Mouse (Mus musculus) lung, postnatal 10 days (tissue): ENCODE measurements around the gene Iffo2.

Experiments
- DNase-seq: peaks from one replicate; pipeline ENCODE4 v3.0.0; 2021

The Iffo2 gene

DNA sequence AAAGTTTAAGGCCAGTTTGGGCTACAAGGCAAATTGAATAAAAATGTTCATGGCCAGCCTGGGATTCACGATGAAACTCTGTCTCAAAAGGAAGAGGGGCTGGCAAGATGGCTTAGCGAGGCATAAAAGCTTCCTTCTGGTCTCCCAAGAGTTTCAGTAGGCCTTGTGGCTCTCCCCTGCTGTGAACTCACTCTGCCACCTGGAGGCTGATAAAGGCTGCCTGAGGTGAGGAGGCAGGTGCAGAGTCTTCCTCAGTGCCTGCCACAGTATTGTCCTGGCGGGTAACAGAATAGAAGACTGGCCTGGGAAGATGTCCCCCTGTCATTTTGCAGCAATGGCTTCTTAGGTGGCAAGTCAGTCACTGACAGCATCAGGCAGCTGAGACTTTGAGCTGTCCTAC is 52.6 kb downstream of the Iffo2 start:
- no peak for DNase-seq

- no peak for DNase-seq
Measured at GRCm38 (mm10) chr4:139583629-139584245, 53.4 kb downstream of the Iffo2 start.

DNA sequence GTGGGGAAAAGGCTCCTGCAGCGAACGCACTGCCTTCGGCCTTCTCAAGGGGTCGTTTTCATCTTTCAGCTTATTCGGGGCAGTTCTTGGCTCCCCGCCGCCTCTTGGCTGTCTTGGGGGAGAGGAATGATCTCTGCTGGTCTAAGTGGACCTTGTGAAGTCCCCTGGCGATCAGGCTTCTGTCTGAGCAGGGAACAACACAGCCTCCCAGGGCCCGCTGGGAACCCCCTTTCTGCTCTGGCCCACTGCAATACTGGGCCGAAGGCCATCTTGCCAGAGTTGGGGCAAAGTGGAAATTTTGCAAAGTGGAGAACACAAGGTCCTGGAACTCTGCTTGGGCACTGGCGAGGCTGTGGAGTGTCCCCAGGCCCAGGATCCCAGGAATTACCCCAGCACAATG is 54.4 kb downstream of the Iffo2 start:
- DNase-seq: no peak

DNA sequence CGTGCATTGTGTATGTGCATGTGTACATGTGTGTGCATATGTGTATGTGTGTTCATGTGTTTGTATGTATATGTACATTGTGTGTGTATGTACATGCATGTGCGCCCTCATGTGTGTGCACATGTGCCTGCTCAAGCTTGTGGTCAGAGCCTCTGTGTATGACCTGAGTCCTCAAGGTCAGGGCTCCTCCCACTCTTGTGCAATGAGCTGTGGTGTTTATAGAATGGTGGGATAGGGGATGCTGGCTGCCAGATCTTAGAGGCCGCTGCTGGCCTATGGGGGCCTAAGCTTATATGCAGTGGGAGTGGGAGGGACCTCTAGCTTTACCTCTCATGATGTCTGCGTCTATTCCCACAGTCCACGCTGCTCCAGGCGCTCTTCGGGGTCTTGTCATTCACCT is 55.4 kb downstream of the Iffo2 start:
- DNase-seq: peak; percentile 52

GRCm38 (mm10) chr4:139587370-139587769 is 57.0 kb downstream of the Iffo2 start:
- DNase-seq: peak; percentile 68

- DNase-seq: no peak
Measured at GRCm38 (mm10) chr4:139587773-139588172, 57.4 kb downstream of the Iffo2 start.

- no peak for DNase-seq
Measured at GRCm38 (mm10) chr4:139589351-139590027, 59.1 kb downstream of the Iffo2 start.

GRCm38 (mm10) chr4:139590446-139590845 is 60.1 kb downstream of the Iffo2 start:
- DNase-seq: no peak

DNA sequence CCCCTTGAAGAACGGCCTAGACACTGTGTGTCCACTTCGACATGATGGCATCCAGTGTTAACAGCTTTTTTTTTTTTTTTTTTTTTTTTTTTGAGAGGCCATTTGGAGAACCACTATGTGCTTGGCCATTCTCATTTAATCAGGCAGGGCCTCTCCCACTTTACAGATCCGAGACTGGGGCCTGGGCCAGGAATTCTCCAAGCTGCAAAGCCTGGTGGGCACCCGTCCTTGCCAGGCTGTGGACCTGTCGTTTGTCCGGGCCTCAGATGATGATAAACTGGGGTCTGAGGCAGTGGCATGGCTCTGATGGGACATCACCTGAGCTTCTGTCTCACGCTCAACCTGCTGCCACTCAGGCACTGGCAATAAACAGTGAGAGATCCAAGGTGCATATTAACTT is 62.5 kb downstream of the Iffo2 start:
- no peak for DNase-seq

DNA sequence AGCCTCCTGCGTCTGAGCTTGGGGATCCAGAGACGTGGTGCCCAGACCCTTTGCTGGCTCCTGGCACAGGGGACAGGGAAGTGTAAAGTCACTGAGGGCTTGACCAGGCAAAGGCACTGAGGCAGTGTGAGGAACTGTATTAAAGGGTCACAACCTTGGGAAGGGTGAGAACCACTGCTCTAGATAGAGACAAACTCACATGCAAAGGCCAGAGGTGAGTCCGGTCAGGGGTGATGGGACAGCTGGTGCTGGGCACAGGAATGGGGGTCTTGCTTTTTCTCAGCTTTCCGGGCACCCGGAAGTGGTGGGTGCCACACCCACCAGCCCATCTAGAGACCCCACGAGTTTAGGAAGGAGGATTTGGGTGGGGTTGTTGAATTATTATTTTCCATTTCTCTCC is 63.0 kb downstream of the Iffo2 start:
- no peak for DNase-seq

GRCm38 (mm10) chr4:139594062-139594461 is 63.7 kb downstream of the Iffo2 start:
- DNase-seq: no peak

DNA sequence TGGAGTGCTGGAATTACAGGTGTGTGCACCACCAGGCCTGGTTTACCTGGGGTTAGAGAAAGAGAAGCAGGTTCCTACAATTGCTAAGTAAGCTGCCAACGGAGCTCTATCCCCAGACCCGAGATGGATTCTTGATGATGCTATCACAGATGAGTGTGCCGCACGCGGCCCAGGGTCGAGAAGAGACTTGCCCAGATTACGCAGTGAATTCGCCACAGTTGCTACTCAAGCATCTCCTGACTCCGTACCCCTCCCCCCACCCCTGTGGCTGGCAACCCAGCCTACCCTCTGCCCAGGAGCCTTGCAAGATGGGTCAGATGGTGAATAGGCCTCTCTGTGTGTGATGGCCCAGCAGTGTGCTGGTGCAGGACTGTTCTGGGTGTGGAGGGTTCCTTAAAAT is 66.4 kb downstream of the Iffo2 start:
- DNase-seq: no peak

DNA sequence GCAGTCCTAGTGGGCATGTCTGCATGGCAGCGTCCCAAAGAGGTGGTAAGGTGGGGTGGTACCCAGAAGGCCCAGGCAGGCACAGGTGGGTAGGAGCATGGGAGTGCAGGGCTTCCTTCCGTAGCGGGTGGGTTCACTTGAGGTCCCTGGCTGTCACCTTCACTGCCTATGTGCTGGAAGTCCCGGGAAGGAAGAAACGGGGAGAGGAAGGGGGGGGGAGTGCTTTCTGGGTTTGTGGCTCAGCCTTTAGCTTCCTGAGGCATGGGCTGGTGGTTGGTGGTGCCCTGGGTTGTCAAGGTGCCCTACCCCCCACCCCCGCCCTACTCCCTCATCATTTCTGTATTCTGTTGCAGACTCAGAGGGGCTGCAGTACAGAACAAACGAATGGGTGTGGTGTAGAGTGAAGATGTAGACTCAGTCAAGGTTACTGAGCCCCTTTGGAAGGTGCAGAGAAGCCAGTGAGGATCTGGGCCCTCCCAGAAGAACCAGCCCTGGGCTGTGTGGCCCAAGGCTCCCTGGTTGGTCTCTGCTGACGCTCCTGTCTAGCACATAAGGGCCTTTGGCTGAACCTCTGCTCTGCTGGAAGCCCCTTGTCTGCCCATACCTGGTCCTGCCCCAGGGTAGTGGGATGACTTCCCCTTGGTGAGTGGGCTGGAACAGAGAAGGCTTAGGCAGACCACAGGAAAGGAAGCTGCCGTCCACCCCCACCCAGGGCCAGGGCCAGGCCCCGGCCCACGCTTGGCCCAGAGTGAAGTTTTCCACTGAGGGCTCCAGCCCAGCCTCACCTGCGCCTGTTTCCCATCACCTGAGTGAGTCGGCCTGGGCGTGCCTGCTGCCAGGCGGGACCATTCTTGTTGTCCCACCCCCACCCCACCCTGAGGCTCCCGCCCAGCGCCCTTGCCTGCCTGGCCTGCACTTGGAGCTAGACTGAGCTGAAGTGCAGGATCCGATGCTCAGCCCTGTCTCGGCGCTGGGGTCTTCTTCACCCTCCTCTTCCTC is 67.2 kb downstream of the Iffo2 start:
- DNase-seq: no peak

GRCm38 (mm10) chr4:139598356-139598755 is 68.0 kb downstream of the Iffo2 start:
- peak; percentile 21 for DNase-seq

GRCm38 (mm10) chr4:139598950-139599518 is 68.7 kb downstream of the Iffo2 start:
- peak; percentile 98 for DNase-seq

DNA sequence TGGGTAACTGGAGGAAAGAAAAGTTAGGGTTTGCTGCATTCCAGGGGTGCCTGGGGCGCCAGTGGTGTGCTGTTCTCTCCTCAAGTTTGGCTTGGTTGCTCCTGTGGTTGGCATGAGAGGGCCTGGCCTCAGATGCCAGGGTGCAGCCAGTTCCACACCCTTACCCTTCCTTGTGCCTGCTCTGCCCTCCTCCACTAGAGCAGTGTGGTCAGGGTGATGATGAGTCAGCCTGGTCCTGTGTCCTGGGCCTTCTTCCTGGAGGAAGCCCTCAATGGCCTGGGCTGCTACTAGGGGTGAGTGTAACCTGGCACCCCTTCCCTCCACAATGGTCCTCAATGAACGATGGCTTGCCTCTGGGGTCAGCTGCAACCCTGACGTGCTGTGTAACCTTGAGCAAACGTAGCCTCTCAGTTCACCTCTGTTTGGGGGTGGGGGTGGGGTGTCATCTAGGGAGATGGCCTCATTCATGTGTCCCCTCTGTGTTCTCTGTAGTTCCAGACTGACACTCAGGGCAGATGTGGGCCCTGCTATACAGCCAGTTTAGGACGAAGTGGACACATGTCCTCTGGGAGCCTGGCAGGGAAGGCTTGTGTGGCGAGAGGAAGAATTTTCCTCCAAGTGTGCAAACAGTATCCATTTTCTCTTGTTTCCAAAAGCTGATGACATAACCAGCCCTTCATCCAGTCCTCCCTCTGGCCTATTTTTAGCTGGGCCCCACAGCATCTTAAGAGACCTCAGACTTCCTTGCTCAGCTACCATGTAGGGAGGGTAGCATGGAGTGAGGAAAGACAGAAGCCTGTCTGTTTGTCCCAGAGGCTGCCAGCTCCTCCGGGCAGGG is 71.4 kb downstream of the Iffo2 start:
- peak; percentile 29 for DNase-seq

DNA sequence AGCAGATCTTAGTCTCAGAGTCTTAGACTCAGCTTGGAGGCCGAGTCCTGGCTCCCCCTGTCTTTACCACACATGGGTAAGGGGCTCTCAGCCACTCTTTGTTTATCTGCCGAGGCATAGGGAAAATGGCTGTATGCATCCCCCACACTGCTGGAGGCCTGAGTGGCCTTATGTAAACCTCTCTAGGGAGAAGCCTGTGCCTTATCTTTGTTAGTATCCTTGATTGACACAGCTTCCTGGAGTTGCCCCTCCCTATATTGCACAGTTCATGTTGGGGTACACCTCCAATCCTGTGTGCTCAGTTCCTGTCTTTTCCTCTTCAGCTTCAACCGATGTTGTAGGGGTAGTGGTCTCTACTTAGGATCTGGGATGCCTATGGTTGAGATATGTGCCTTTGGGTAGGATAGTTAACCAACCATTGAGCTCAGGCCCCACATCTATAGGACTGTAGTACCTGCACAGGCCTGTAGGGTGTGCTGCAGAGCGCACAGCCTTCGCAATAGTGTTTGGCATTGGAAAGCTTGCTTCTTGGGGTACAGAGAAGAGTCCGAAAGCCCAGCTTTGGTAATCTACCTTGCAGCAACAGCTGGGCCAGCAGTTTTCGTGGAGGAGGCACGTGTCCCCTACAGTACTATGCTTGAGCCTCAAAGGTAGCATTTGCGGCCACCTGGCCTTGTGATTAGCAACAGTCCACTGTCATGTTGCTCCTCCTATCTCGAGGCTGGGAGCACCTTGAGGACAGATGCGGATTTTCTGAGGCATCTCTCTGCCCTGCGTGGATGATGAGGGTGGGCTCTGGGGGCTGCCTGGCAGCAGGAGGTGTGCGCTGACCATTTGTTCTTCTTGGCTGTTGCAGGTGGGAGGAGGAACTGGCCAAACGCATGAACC is 72.3 kb downstream of the Iffo2 start, which contains the start of gene Gm21969:
Gene Gm21969 (plus strand): TSS at position 830 of the 888 bp plus-strand sequence.
- peak; percentile 79 for DNase-seq

DNA sequence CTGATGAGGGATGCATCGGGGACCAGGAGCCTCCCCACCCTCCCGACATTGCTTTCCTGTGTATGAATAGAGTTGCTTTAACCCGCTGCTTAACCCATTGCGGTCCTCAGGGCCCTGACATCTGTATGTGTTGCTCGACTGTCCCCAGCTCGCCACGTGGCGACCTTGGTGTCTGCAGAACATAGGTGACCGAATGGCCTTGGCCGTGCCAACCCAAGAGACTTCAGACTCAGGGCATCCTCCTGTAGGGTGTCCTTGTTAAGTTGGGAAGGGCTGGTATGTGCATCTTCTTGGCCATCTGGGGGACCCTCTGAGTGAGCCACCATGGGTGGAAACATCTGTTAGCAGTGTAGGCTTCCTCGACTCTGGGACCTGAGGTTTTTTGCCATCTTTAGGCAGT is 74.9 kb downstream of the Iffo2 start:
- no peak for DNase-seq

- DNase-seq: no peak
Measured at GRCm38 (mm10) chr4:139606732-139607131, 76.4 kb downstream of the Iffo2 start.

DNA sequence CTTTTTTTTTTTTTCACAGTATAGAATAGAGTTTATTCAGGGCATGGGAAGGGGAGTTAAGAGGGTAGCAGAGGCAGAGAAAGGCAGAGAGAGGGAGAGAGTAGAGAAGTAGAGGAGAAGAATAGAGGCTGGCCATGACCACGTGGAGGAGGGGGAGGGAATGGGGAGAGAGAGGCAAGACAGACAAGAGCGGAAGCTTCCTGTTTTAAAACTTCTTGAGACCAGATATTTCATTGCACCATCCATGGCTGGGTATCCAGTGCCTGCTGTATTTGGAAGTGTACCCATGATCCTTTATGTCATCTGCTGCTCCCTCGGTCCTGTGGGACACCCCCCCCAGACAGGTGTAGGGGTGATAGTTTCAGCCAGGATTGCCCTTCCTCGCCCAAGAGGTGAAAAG is 78.6 kb downstream of the Iffo2 start:
- DNase-seq: no peak

- no peak for DNase-seq
Measured at GRCm38 (mm10) chr4:139610954-139611353, 80.6 kb downstream of the Iffo2 start.
